Mouse (Mus musculus): Measurements from ENCODE around the gene Zfp27.

Zfp27 gene

GRCm38 (mm10) chr7:29905966-29906681 is at the start of gene Zfp27:
Gene Zfp27, minus strand, starts transcription at chr7:29906572.
- DNase-seq (ENCODE audit: low spot score): peak; percentile 62

GRCm38 (mm10) chr7:29954731-29955130 is 48.4 kb upstream of the Zfp27 start:
- no peak for DNase-seq (ENCODE audit: low spot score)

- peak; percentile 33 for DNase-seq (ENCODE audit: low spot score)
Observed at GRCm38 (mm10) chr7:29953513-29954401, 47.4 kb upstream of the Zfp27 start, which contains the start of gene Zfp74. Gene Zfp74, minus strand, starts transcription at chr7:29954089.

GRCm38 (mm10) chr7:29953086-29953485 is 46.7 kb upstream of the Zfp27 start:
- DNase-seq (ENCODE audit: low spot score): no peak

GRCm38 (mm10) chr7:29944201-29944600 is 37.8 kb upstream of the Zfp27 start:
- no peak for DNase-seq (ENCODE audit: low spot score)

- no peak for DNase-seq (ENCODE audit: low spot score)
Observed at GRCm38 (mm10) chr7:29943720-29944119, 37.3 kb upstream of the Zfp27 start.

GRCm38 (mm10) chr7:29942740-29943139 is 36.4 kb upstream of the Zfp27 start:
- no peak for DNase-seq (ENCODE audit: low spot score)

- no peak for DNase-seq (ENCODE audit: low spot score)
Observed at GRCm38 (mm10) chr7:29941027-29941426, 34.7 kb upstream of the Zfp27 start.

GRCm38 (mm10) chr7:29938856-29939255 is 32.5 kb upstream of the Zfp27 start:
- DNase-seq (ENCODE audit: low spot score): no peak

GRCm38 (mm10) chr7:29922780-29923179 is 16.4 kb upstream of the Zfp27 start:
- no peak for DNase-seq (ENCODE audit: low spot score)

GRCm38 (mm10) chr7:29921439-29922093 is 15.2 kb upstream of the Zfp27 start:
- no peak for DNase-seq (ENCODE audit: low spot score)

GRCm38 (mm10) chr7:29918062-29918453 is 11.7 kb upstream of the Zfp27 start:
- no peak for DNase-seq (ENCODE audit: low spot score)

- no peak for DNase-seq (ENCODE audit: low spot score)
Observed at GRCm38 (mm10) chr7:29917371-29918061, 11.1 kb upstream of the Zfp27 start.

GRCm38 (mm10) chr7:29912172-29912571 is 5.8 kb upstream of the Zfp27 start:
- no peak for DNase-seq (ENCODE audit: low spot score)

GRCm38 (mm10) chr7:29910252-29910651 is 3.9 kb upstream of the Zfp27 start:
- no peak for DNase-seq (ENCODE audit: low spot score)

- DNase-seq (ENCODE audit: low spot score): peak; percentile 65
Observed at GRCm38 (mm10) chr7:29908130-29908950, 2.0 kb upstream of the Zfp27 start, which contains the start of gene Zfp383. Gene Zfp383, plus strand, starts transcription at chr7:29908223.

GRCm38 (mm10) chr7:29907206-29907605 is 834 bp upstream of the Zfp27 start:
- DNase-seq (ENCODE audit: low spot score): no peak

- no peak for DNase-seq (ENCODE audit: low spot score)
Observed at GRCm38 (mm10) chr7:29906682-29907058, 298 bp upstream of the Zfp27 start.

GRCm38 (mm10) chr7:29904101-29904500 is 2.3 kb downstream of the Zfp27 start:
- no peak for DNase-seq (ENCODE audit: low spot score)

GRCm38 (mm10) chr7:29898351-29898750 is 8.0 kb downstream of the Zfp27 start:
- DNase-seq (ENCODE audit: low spot score): no peak

GRCm38 (mm10) chr7:29892756-29893155 is 13.6 kb downstream of the Zfp27 start:
- no peak for DNase-seq (ENCODE audit: low spot score)
